Mouse (Mus musculus) right cerebral cortex, postnatal 14 days (tissue): ENCODE data around the gene Upb1.
"Not testable (repeated sequence)": the region's sequence is repeated elsewhere in the genome, so short reads cannot be mapped to it uniquely, and the experiment has no call there.

Experiments
- DNase-seq: peaks from one replicate; pipeline ENCODE4 v3.0.0; 2022

Gene Upb1

GRCm38 (mm10) chr10:75428049-75429003 lies 27.4 kb downstream of the Upb1 start:
- DNase-seq: no peak

DNA sequence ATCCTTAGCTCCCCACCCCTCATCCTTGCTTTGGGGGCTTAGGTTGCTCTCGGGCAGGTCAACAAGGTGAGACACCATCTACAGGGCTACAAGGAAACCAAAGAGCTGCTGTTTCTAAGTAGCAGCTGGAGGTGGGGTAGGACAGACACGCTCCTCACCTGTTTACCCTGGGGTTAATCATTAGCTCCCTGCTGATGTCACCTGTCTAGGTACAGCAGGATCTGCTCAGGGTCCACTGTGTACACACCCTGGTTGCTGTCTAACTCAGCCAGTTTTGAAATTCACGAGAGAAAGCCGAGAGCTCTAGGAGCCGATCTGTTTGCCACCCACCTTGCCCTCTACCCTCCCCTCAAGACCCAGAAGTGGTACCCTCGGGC lies 28.1 kb downstream of the Upb1 start:
- no peak for DNase-seq

DNA sequence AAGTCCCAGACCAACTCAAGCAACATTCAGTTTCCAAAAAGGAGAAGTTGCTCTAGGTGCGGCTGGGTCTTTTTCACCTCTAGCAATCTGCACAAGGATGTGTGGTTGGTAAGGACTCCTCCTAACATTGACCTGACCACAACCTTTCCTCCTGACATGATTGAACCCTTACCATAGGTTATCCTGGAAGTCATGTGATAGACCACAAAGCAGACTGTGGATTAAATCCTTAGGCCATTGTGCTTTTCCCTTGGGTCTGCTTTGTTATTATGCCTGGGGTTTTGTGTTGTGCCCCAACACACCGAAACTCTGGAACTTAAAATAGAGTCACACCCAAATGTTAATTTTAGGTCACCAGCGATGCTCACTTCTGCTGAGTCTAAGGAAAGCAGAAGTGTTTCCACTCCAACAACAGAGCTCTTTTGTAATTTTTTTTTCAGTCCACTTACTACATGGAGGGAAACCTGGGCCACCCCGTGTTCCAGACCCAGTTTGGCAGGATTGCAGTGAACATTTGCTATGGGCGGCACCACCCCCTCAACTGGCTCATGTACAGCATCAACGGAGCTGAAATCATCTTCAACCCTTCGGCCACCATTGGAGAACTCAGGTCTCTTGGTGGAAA lies 28.7 kb downstream of the Upb1 start:
- DNase-seq: no peak

DNA sequence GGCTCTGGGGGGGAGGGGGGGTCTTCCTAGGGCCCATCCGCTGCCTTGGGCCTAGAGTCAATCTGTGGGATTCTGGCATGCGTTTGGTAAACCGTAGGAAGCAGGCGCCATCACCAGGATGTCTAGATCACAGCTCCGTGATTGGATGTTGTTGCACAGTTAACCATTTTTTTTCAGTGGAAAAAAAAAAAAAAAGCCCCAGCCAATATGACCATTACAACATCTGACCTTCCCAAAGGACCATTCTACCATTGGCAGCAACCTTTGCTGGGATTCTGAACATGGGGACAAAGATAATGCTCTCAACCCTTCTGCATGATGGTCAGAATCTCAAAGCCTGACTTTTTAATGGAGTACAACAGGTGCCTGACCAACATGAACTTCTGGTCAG lies 29.2 kb downstream of the Upb1 start:
- no peak for DNase-seq

- no peak for DNase-seq
These were observed 29.7 kb downstream of the Upb1 start for GRCm38 (mm10) chr10:75430633-75431032.

DNA sequence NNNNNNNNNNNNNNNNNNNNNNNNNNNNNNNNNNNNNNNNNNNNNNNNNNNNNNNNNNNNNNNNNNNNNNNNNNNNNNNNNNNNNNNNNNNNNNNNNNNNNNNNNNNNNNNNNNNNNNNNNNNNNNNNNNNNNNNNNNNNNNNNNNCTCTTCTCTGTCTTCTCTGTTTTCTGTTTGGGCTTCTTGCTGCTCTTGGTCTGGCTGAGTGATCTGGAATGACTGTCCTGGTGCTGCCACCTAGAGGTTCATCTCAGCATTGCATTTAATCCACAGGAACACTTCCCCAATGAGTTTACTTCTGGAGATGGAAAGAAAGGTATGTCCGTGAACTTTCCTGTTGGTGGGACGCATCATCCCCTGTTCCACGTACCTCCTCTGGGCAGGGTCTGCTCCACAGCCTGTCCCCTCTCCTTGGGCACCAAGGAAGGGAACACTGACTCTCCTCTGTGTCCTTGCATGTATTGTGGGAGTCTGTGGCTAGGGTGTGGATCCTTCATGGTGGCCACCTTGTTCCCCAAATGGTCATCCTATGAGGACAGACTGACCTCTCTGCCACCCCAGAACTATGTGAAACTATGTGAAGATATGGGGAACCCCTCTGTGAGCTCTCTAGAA lies 35.8 kb downstream of the Upb1 start:
- DNase-seq: peak; percentile 82

GRCm38 (mm10) chr10:75437284-75437683 lies 36.4 kb downstream of the Upb1 start:
- no peak for DNase-seq

DNA sequence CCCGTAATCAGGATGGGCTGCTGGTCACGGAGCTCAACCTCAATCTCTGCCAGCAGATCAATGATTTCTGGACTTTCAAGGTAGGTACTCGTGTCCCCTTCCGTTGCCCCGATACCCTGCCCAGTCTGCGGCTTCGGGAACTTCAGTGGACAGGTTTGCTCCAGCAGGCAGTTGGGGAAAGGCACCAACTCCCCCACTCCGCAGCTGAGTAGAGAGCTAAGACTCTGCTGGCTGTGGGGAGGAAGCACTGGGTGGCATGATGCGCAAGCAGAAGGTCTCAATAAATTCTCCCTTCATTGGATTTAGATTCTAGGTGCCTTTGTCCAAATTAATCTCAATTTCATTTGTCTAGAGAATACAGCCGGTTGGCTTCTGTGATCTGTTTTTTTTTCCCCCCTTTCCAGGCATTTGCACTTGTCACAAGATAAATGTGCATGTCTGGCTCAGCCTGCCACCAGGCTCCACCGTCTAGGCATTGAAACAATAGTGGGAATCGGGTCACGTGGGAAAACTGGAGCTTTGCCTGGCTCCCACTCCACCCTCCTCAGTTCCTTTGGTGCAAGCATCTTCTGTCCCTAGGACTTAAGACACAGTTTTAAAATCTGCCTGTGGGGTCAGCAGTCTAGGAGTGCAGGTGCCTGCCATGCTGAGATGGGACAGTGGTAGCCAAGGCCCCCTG lies 37.4 kb downstream of the Upb1 start:
- peak; percentile 31 for DNase-seq

DNA sequence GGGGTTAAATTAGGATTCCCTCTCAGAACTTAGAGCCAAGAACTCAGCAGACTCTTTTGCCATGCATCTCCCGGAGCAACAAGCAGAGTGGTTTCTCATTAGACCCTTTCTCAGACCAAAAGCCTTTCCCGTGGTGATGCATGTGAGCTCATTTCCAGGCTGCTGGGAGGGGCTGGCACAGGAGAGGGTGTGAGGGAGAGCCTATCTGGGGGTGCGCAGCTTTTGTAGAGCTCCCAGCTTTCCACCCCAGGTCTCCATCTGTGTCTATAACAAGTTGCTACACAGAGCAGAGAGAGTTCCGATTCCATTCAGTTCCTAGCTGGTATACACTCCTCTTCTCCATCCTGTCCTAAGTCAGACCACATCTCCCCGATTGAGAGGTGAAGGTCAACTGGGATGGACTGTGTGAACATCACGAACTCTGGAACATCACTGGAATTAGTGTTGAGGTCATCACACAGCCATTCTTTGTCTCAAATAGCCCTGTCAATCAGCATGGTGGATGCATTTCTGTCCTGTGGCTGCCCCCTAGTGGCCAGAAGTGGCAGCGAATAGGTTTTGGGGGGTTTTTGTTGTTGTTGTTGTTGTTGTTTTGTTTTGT lies 38.4 kb downstream of the Upb1 start:
- peak; percentile 35 for DNase-seq

DNA sequence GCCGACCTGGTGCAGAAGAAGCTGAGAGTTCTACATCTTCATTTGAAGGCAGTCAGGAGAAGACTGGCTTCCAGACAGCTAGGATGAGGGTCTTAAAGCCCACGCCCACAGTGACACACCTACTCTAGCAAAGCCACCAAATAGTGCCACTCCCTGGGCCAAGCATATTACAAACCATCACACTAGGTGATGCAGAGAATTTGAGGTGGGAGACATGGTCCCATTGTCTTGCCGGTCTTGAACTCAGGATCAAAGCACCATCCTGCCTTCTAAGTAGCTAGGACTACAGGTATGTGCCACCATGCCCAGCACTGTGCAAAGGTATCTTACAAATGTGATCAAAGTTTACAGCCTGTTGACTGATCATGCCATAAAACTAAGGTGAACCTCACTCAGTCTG lies 39.8 kb downstream of the Upb1 start:
- DNase-seq: no peak

DNA sequence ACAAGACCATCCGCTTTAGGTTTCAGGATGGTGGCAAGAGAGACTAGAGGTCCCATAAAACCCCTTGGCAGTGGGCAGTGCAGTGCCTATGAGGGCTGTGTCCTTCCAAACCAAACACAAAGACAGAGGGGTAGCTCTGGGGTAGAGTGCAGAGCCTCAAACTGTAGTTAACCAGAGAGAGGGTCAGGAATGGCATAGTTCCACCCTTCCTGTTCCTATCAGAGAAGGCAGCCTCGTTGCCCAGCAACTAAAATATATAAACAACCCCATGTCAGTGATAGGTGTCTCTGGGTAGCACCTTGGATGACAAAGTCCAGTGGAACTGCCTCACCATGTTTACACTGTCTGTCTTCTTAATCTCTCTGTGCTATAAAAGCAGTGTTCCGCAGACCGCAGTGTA lies 40.9 kb downstream of the Upb1 start:
- no peak for DNase-seq

GRCm38 (mm10) chr10:75443017-75443416 lies 42.1 kb downstream of the Upb1 start:
- DNase-seq: no peak

GRCm38 (mm10) chr10:75444111-75444826 lies 43.4 kb downstream of the Upb1 start:
- DNase-seq: peak; percentile 23

- DNase-seq: no peak
These were observed 44.1 kb downstream of the Upb1 start for GRCm38 (mm10) chr10:75445030-75445429.

GRCm38 (mm10) chr10:75446501-75447083 lies 45.7 kb downstream of the Upb1 start:
- no peak for DNase-seq

DNA sequence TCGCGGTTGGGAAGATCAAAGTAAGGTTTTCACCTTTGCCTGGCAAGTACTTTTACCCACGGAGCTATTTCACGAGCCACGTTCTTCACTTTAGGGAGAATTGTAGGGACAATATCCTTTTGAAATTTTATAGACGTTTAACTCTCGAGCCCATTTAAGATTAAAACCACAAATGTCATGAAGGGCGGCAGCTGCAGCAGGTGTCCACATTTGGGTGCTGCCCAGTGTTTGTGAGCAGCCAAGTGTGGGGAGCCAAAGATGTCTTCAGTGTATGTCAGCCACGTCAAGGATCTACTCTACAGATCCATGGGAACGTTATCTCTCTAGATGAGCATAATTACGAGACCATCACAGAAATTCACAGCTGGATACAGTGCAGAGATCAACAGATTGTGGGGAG lies 46.6 kb downstream of the Upb1 start:
- DNase-seq: no peak

GRCm38 (mm10) chr10:75448806-75449420 lies 48.0 kb downstream of the Upb1 start:
- no peak for DNase-seq

- DNase-seq: no peak
These were observed 49.4 kb downstream of the Upb1 start for GRCm38 (mm10) chr10:75450331-75450730.

DNA sequence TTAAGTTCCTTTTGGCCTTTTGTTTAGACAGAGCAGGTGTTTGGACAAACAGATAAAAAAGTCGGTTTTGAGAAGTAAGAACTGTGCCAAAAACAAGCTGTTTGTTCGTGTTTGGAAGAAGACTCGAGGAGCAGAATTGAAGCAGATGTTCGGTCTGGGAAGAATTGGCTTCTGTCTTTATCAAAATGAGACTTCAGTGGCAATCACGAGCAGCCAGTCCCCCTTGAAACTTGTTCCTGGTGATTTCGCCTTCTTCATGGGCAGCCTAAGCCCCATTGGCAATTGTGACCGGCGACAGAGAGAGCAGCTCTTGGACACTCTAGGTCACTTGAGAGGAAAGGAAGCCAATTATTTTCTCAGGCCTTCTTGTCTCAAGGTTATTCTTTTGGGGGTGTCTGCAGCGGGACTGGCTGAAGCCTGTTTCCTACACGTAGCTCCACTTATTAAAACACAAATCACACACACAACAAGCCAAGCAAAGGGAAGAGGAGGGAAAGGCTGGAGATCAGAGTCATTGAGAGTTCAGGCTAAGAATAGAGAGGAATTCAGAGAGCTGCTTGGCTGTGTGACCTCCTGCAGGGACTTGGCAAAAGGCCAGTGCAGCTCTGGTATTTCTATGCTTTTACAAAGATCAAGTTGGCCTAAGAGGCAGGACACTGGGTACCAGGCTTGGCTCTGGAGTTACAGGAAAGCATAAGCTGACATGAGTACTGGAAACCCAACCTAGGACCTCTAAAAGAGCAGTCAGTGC lies 50.3 kb downstream of the Upb1 start:
- peak; percentile 36 for DNase-seq

- not testable (repeated sequence) for DNase-seq
These were observed 55.3 kb downstream of the Upb1 start for GRCm38 (mm10) chr10:75456061-75456831.
